Mouse (Mus musculus) stomach, postnatal 0 days (tissue): ENCODE measurements at regions not wholly inside any gene's neighbourhood (a gene's known extent, or its start where the extent isn't known, plus 50 kb on each side); places are given as distances from the start of the nearest gene placed in this dataset.

Experiments used
- ATAC-seq: fragments of 200-750 bp; cut with Nextera tagmentation; 2 replicates; pipeline ENCODE4 v1.8.0; 2017; ENCODE audit not compliant: low FRiP score, low TSS enrichment
- DNase-seq: peaks from one replicate; pipeline ENCODE4 v3.0.0-alpha.2; 2016; ENCODE audit warnings: low spot score
- H3K27ac ChIP-seq: fragments of 300-500 bp; sonication (generic); replicated peaks from 2 replicates; pipeline ENCODE4 v1.5.1; 2014; ENCODE audit warnings: mild to moderate bottlenecking, control low read depth
- H3K27me3 ChIP-seq: fragments of 300-500 bp; sonication (generic); 2 replicates; pipeline ENCODE4 v1.6.1; 2014; ENCODE audit warnings: low read length; ENCODE audit not compliant: control insufficient read depth, insufficient read depth
- H3K36me3 ChIP-seq: fragments of 300-500 bp; sonication (generic); 2 replicates; pipeline ENCODE4 v1.6.1; 2014; ENCODE audit warnings: low read length, mixed read lengths; ENCODE audit not compliant: control insufficient read depth, insufficient read depth
- H3K4me1 ChIP-seq: fragments of 300-500 bp; sonication (generic); replicated peaks from 2 replicates; pipeline ENCODE4 v1.6.1; 2014; ENCODE audit warnings: antibody characterized with exemption; ENCODE audit not compliant: control insufficient read depth, insufficient read depth
- H3K4me2 ChIP-seq: fragments of 300-500 bp; sonication (generic); replicated peaks from 2 replicates; pipeline ENCODE4 v1.6.1; 2014; ENCODE audit warnings: low read depth, mild to moderate bottlenecking, control low read depth, moderate library complexity
- H3K4me3 ChIP-seq: fragments of 300-500 bp; sonication (generic); 2 replicates; pipeline ENCODE4 v1.5.1; 2014; ENCODE audit warnings: low read depth, low read length, control low read depth
- H3K9ac ChIP-seq: fragments of 300-500 bp; sonication (generic); 2 replicates; pipeline ENCODE4 v1.6.1; 2014; ENCODE audit warnings: mild to moderate bottlenecking, low read length, control low read depth, mixed read lengths
- H3K9me3 ChIP-seq: fragments of 300-500 bp; sonication (generic); 2 replicates; pipeline ENCODE4 v1.6.1; 2016; ENCODE audit warnings: low read length; ENCODE audit not compliant: control insufficient read depth
- CTCF ChIP-seq: IDR thresholded peaks from 2 replicates; pipeline ENCODE4 v1.5.1; 2016; ENCODE audit warnings: antibody characterized with exemption, low read depth, mild to moderate bottlenecking, moderate library complexity
- EP300 ChIP-seq: optimal IDR thresholded peaks from 2 replicates; pipeline ENCODE3; 2016; ENCODE audit warnings: antibody characterized with exemption
- WGBS: fragments of 180-500 bp; shearing (Covaris S2); extraction: QIAGEN DNeasy Blood & Tissue Kit; methylation state at CpG from one replicate; pipeline ENCODE4 v1.1.7; 2014; 5-methylcytosine and 5-hydroxymethylcytosine counted together

DNA sequence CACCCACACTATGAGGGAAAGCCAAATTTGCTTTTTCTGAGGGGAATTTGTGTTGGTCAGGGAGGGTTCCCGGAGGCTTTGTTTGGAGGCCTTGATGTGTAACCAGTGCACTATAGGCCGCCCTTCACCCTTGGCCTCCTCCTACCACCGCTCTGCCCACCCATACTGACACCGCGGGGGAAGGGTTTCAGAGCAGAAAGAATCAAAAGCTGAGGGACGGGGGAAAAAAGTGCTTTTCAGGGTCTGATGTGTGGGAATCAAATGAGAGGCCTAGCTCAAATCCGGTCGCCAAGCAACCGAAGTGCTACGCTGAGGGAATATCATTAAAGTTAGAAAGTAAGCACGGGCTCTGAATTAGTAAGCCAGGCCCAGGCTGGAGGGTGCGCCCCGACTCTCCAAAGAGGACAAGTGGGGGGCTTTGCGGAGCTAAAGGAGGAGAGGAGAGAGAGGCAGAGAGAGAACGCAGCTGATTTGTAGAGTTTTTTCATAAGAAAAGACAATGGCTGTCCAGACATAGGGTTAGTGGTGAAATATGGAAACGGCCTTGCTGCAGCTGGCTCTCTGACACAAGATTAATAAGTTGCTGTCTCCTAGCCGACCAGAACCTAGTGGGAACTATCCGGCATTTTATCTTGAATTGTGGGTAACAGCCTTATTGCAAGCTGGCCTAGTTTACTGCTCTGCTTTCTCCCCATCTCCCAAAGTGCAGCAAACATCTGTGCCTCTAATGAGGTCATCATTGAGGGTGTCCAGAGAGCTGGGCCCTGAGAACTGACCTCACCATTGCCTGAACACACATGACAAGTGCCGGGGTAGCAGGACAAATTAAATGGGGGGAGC is 438.3 kb downstream of the Sox2 start:
- no peaks in the 10 kb centered on the region for H3K36me3 ChIP-seq
- no peak overlapping the region for H3K4me3 ChIP-seq
- H3K4me2 ChIP-seq = no peak overlapping the region
- H3K9me3 ChIP-seq = no peaks in the 10 kb centered on the region
- DNase-seq (no peak), ATAC-seq (no peak)
- whole genome bisulfite sequencing = 58% methylated on average over 19 of the region's 19 CpGs
- H3K4me1 ChIP-seq = no peaks in the 10 kb centered on the region
- TF ChIP-seq EP300 (no peak), CTCF (no peak)
- no peak overlapping the region for H3K9ac ChIP-seq
- no peaks in the 10 kb centered on the region for H3K27me3 ChIP-seq
- H3K27ac ChIP-seq = no peak overlapping the region

DNA sequence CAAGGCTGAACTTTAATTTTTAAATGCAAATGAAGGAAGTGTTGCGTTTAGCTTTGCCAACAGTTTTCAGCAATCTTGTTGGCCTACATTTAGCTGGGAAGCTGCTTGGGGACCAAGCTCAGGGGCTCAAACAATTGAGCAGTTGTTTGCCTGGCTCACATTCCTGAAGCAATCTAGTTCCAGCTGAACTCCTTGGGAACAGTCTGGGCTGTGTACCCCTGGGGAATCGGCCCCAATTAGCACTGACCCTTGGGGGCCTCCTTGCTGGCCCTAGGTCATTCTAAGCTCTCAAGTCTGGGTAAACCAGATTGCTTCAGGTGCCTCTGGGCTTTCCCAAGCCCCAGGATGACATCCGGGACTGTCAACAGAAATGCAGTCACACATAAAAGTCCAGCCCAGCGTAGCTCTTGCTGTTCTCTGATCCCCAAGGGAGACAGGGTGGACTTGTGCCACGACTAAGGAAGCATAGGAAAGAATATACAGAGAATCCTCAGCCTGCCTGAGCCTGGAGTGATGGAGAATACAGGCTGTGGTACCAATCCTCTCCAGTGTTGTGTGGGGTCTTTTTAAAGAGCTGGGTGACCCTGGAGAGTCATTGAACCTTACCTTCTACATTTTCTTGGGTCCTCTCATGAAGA is 440.4 kb downstream of the Sox2 start:
- Histone ChIP-seq H3K4me1 (no peaks in the 10 kb centered on the region), H3K9me3 (no peaks in the 10 kb centered on the region), H3K36me3 (no peaks in the 10 kb centered on the region), H3K27me3 (no peaks in the 10 kb centered on the region), H3K4me3 (no peak overlapping the region), H3K9ac (no peak overlapping the region), H3K4me2 (no peak overlapping the region), H3K27ac (no peak overlapping the region)
- no peak for TF ChIP-seq CTCF
- TF ChIP-seq EP300 = no peak
- WGBS = 63% methylated on average over 5 of the region's 5 CpGs
- ATAC-seq = no peak
- DNase-seq = no peak

DNA sequence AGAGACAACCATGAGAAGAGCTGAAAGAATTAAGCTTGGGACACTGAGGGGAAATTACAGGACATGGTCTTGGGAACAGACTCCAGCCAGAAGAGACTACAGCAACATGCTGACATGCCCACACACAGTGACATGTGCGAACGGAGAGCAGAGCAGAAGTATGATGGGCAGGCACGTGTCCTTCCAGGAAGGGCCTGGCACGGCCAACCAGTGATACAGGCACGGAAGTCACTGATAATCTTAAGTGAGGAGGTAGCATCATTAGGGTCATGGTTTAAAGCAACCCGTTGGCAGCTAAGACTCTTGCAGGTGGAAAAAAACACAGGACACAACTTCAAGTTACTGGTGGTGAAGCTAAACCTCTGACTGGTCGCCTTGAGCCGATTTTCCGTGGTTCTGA is 442.8 kb downstream of the Sox2 start:
- H3K4me1 ChIP-seq = no peaks in the 10 kb centered on the region
- 88% methylated on average over 9 of the region's 9 CpGs for WGBS
- H3K9ac ChIP-seq = no peak overlapping the region
- TF ChIP-seq CTCF (no peak), EP300 (no peak)
- no peak for DNase-seq
- no peaks in the 10 kb centered on the region for H3K9me3 ChIP-seq
- no peaks in the 10 kb centered on the region for H3K27me3 ChIP-seq
- no peak overlapping the region for H3K4me2 ChIP-seq
- no peak for ATAC-seq
- no peak overlapping the region for H3K27ac ChIP-seq
- H3K4me3 ChIP-seq = no peak overlapping the region
- no peaks in the 10 kb centered on the region for H3K36me3 ChIP-seq

DNA sequence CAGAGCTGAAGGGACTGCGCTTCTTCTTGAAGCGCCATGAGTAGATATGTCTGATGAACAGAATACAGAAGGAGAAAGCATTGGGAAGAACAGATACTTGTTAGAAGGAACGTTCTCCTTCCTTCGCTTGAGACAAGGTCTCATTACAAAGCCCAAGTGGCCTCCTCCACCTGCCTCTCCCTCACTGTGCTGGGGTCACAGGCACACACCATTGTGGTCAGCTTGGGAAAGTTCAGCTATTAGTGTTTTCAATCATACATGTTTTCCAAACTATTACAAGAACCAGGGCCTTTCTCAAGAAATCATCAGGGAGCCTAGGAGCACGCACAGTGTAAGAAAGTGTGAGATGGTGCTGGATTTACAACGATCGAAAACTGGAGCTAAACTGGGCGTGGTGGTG is 445.0 kb downstream of the Sox2 start:
- no peaks in the 10 kb centered on the region for H3K4me1 ChIP-seq
- no peaks in the 10 kb centered on the region for H3K27me3 ChIP-seq
- no peak overlapping the region for H3K4me3 ChIP-seq
- no peak overlapping the region for H3K27ac ChIP-seq
- no peaks in the 10 kb centered on the region for H3K36me3 ChIP-seq
- no peak for ATAC-seq
- no peaks in the 10 kb centered on the region for H3K9me3 ChIP-seq
- no peak for DNase-seq
- H3K9ac ChIP-seq = no peak overlapping the region
- TF ChIP-seq EP300 (no peak), CTCF (no peak)
- WGBS = 90% methylated on average over 8 of the region's 8 CpGs
- no peak overlapping the region for H3K4me2 ChIP-seq

DNA sequence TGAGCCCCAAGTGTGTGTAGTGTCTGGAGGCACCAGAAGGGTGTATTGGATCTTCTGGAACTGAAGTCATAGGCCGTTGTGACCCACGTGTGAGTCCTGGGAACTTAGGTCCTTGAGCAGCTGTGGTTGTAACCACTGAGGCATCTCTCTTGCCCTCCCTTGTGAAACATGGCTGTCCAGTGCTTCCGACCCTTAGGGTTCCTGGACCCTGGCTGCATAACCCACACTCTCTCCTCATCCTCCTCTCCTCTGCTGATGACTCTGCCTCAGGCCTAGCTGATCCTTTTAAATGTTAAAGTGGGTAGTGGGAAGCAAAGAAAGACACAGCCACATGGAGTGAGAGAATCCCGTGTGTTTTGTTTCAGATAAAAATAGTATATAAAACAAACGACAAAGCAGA is 446.2 kb downstream of the Sox2 start:
- Histone ChIP-seq H3K27ac (no peak overlapping the region), H3K4me1 (no peaks in the 10 kb centered on the region), H3K4me3 (no peak overlapping the region), H3K9ac (no peak overlapping the region), H3K9me3 (no peaks in the 10 kb centered on the region), H3K36me3 (no peaks in the 10 kb centered on the region), H3K27me3 (no peaks in the 10 kb centered on the region), H3K4me2 (no peak overlapping the region)
- no peak for DNase-seq
- ATAC-seq = no peak
- 73% methylated on average over 5 of the region's 5 CpGs for WGBS
- TF ChIP-seq CTCF (no peak), EP300 (no peak)

DNA sequence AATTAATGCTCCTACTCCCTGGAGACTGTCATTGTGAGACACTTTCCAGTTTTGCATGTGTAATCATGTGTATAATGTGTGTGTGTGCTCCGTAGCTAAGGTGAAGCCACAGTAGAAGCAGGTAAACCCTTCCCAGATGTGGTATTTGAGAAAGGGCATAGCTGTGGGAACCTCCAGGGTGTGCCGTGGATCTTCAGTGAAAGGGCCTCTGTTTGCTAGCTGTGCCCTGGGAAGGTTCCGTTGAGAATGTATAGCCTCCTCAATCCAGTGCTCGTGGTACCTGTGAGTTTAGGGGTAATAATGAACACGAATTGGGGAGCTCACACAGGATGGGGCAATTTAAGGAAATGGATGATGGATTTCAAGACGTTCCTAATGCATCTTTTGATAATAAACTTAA is 447.6 kb downstream of the Sox2 start:
- no peak overlapping the region for H3K9ac ChIP-seq
- DNase-seq (no peak), ATAC-seq (no peak)
- no peaks in the 10 kb centered on the region for H3K27me3 ChIP-seq
- H3K27ac ChIP-seq = no peak overlapping the region
- H3K4me2 ChIP-seq = no peak overlapping the region
- no peaks in the 10 kb centered on the region for H3K9me3 ChIP-seq
- 60% methylated on average over 6 of the region's 6 CpGs for WGBS
- no peaks in the 10 kb centered on the region for H3K36me3 ChIP-seq
- no peaks in the 10 kb centered on the region for H3K4me1 ChIP-seq
- TF ChIP-seq CTCF (no peak), EP300 (no peak)
- no peak overlapping the region for H3K4me3 ChIP-seq
